Mouse (Mus musculus) cerebellum, postnatal 4 days (tissue): Measurements from ENCODE around the gene Slc1a7.

ENCODE experiments used
- DNase-seq, 2 experiments: peaks; one replicate each; pipeline ENCODE4 v3.0.0; 2022; ENCODE audit warnings: low spot score in 2 of 2, mixed read lengths in 1 of 2

Slc1a7 gene

DNA sequence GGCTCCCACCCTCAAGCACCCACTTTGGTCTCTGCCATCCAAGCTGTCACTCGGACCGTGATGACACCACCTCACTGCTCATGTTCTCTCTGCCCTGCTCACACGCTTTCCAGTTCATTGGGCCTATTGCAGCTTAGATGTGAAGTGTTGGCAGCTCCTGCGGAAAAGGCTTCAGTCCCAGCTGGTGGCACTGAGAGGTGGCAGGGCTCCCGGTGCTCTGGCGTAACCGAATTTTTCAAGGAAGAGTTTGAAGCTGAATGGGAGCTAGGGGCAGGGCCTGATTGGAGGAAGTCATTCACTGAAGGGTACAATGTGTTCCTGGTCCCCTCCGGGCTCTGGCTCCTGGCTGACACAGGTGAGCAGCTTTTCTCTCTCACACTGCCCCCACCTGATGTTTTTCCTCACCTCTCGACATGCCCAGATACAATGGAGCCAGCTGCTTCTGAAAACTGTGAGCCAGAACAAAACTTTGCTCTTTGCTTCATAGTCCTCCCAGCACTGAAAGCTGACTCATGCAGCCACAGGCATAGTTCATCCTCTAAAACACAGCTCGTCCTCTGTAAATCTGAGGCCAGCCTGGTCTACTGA is 83.6 kb downstream of the Slc1a7 start:
- peak in 1 of 2 experiments; percentile 45 for DNase-seq

DNA sequence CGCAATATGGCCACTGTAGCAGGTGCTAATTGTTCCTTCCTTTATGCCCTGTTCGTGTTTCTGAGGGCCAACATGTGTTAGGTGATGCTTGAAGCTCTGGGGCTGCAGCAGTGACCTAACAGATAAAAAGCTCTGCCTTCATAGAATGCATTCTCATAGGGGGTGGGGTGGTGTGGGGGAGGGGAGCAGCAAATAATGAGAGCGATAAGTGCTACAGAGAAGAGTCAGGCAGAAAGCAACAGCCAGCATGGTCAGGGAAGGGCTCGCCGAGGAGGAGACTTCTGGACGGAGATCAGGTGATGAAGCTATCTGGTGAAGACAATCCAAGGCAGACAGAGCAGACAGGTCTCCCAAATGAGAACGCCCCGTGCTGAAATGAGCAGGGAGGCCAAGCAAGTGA is 84.5 kb downstream of the Slc1a7 start:
- no peak for DNase-seq

DNA sequence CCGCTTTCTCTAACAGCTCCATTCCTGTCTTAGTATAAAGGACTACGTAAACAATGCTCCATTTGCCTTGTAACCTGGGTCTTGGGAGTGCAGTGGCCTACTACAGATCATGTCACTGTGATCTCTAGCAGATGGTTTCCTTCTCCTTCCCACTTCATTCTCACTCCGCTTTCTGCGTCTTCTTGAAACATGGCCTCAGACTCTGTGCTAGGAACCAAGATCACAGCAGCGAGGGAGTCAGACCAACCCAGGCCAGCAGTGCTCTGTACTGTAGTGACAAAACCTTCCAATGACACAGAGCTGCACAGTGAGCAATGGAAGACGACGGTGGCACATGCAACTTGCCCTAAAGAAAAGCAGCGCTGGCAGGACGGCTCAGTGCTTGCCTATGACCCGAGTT is 87.7 kb downstream of the Slc1a7 start:
- no peak for DNase-seq

DNA sequence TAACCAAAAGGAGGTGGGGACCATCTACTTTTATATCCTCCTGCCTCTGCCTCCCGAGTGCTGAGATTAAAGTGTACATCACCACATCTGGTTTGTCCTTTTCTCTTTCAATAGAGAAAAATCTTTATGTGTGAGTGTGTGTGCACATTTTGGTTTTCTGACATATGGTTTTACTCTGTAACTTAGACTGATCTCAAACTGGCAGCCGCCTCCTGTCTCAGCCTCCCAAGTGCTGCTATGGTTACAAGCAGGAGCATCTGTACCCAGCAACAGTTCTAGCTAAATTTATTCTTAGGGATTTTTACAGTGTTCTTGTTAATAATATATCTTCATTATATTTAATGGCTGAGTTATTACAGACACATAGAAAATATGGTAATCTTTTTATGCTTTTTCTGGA is 89.1 kb downstream of the Slc1a7 start:
- no peak for DNase-seq

- DNase-seq: no peak
These were observed 90.0 kb downstream of the Slc1a7 start for GRCm38 (mm10) chr4:108058166-108058565.

- DNase-seq: no peak
These were observed 91.7 kb downstream of the Slc1a7 start for GRCm38 (mm10) chr4:108059601-108060379.

- no peak for DNase-seq
These were observed 92.6 kb downstream of the Slc1a7 start for GRCm38 (mm10) chr4:108060774-108061173.

- no peak for DNase-seq
These were observed 94.4 kb downstream of the Slc1a7 start for GRCm38 (mm10) chr4:108062524-108062923.
